Mouse (Mus musculus) naive thymus-derived CD4-positive, alpha-beta T cell, adult 2 months (primary cell): ENCODE data around the gene Sf3b2.
"Not testable (repeated sequence)": the region's sequence is repeated elsewhere in the genome, so short reads cannot be mapped to it uniquely, and the experiment has no call there.

Experiments used
- DNase-seq: peaks from one replicate; pipeline ENCODE4 v3.0.0-alpha.2; 2011; ENCODE audit warnings: low read depth

Gene Sf3b2

DNA sequence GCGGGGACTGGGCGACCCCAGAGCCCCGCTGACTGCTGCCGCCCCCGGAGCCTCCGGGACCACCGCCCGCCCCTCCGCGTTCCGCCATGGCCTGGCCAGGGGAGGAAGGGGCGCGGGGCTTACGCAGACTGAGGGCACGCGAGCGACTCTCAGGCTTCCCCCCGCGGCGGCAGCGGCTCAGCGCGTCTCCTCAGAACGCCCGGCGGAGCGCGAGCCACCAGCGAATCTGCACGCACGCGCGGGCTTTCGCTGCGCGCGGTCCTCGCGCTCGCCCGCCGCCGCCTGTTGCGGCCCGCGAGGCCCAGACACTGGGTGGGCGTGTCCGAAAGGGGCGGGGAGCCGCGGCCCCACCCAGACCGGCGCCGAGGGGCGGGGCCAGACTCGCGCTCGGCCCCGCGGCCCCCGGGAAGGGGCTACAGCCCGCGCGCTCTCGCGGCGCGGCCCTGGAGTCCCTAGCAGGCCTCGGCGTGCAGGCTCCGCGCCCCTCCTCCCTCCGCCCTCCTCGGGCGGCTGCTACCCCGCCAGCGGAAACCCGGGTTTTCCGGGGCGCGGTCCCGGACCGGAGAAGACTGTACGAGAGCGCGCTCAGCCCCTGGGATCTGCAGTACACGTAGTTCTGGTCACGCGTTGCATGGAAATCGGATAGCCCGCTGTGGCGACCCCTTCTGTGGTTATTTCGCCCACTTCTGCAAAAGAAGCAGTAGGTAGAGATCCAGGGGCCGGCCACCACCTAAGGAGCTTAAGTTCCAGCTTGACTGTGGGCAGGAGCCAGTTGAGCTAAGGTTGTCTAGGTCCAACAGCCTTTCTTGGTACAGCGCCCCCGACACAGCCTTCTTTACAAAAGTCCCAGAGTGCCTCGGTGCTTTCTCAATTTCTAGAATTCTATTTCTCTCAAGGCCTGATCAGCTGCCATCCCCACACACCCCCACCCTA is 22.2 kb downstream of the Sf3b2 start, which contains the start of gene Pacs1:
Gene Pacs1, minus strand, starts transcription at position 319 of the 933 bp plus-strand sequence.
- peak; percentile 96 for DNase-seq

DNA sequence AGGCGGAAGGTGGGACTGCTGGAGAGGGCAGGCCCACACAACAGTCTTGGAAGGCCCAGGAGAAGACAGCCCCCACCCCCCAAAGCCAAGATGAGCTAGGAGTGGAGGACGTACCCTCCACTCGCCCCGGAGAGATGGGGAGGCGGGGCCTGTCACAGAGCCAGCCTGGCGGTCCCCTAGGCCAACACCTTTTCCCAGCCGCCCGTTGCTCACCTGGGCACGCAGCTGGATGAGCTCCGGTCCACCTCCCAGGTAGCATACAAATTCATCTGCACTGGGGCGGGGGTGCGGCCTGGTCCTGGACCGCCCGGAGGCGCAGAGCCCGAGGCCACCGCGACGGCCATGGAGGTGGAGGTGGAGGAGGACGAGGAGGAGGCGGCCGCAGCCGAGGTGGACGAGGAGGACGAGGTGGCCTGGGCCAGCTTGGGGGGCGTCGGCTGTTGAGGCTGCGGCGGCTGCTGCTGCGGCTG is 22.9 kb downstream of the Sf3b2 start:
- DNase-seq, result peak; percentile 52

GRCm38 (mm10) chr19:5271430-5271829 is 23.8 kb downstream of the Sf3b2 start:
- DNase-seq, result no peak

- DNase-seq, result no peak
Measured at GRCm38 (mm10) chr19:5269392-5269791, 25.9 kb downstream of the Sf3b2 start.

- no peak for DNase-seq
Measured at GRCm38 (mm10) chr19:5268875-5269274, 26.4 kb downstream of the Sf3b2 start.

DNA sequence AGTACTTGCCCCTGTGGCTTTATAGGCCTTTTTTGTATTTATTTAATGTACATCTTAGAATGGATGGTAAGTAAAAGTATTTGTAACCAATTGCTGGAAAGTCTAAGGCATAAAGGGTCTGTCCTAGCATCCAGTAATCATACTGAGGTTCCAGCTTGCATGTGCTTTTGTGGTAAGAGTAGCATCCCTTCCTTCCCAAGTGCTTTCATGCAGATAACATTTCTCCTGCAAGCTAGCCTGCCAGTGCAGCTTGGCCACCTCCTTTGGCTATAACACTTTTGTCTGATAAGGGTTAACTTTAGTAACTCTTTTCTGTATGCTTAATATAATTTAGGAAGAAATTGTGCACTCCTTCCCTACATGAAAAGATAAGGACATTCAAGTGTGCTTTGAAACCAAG is 27.2 kb downstream of the Sf3b2 start:
- no peak for DNase-seq

GRCm38 (mm10) chr19:5267015-5267414 is 28.2 kb downstream of the Sf3b2 start:
- DNase-seq, result no peak

DNA sequence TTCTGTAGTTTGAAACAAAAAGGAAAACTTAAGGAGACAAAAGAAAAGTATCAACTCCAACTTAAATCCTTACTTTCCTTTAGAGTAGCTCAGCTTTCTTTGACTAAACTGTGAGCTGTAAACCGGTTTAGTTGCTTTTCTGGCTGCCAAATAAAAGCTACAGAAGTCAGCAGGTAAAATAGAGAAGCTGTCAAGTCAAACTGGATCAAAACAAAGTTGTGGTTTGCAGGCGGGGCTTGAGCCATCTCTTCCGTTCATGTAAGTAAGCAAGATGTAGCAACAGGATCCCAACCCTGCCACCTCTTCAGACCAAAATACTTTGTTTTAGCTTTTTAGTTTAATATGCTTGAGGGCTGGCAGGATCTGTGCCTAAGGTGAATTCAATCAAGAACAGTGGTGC is 38.1 kb downstream of the Sf3b2 start:
- DNase-seq, result peak; percentile 86

DNA sequence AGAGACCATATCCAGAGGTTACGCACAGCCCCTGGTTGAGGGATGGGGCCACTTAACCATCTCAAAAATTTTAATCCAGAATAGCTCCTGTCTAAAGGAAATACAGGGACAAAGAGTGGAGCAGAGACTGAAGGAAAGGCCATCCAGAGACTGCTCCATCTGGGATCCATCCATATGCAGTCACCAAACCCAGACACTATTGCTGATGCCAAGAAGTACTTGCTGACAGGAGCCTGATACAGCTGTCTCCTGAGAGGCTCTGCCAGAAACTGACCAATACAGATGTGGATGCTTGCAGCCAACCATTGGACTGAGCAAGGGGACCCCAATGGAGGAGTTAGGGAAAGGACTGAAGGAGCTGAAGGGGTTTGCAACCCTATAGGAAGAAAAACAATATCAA is 58.3 kb downstream of the Sf3b2 start:
- DNase-seq, result not testable (repeated sequence)

DNA sequence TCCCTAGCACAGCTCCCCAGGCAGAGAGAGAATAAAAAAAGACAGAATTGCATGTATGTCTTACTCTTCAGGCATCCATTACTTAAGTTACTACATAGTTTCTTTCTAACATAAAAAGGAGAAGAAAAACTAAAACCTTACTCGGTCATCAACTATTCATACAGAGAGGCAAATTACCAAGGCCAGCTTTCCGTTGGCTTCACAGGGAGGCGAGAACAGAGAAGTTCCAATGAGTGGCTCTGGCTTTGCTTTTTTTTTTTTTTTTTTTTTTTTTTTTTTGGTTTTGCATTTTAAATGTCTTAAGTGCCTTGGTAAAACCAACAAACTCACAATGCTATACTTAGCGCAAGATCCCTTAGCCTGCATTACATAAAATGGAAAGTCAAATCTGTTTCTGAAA is 62.6 kb downstream of the Sf3b2 start:
- DNase-seq, result no peak

DNA sequence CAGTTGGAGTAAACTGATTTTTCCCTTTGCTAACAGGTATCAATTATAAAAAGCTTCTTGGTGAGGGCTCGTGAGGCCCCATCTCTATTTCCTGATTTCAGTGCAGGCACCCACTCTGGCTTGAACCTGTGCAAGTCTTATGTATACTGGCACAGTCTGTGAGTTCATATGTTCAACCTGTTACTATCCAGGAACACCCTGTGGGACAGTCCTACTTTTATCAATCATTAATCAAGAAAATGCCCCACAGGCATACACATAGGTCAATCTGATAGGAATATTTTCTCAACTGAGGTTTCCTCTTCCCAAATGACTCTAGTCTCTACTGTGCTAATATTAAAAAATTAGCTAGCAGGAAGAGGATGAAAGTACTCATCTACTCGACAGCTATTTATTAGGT is 65.1 kb downstream of the Sf3b2 start:
- DNase-seq, result no peak

GRCm38 (mm10) chr19:5224624-5225023 is 70.6 kb downstream of the Sf3b2 start:
- DNase-seq, result no peak

- DNase-seq, result no peak
Measured at GRCm38 (mm10) chr19:5224077-5224476, 71.2 kb downstream of the Sf3b2 start.
